Mouse (Mus musculus) natural killer cell, adult 2 months (primary cell): ENCODE data around the gene Cxcl12.

ENCODE experiments used
- DNase-seq, 2 experiments: peaks; one replicate each; pipeline ENCODE4 v3.0.0; 2022; ENCODE audit warnings: low spot score in 2 of 2

The Cxcl12 gene

DNA sequence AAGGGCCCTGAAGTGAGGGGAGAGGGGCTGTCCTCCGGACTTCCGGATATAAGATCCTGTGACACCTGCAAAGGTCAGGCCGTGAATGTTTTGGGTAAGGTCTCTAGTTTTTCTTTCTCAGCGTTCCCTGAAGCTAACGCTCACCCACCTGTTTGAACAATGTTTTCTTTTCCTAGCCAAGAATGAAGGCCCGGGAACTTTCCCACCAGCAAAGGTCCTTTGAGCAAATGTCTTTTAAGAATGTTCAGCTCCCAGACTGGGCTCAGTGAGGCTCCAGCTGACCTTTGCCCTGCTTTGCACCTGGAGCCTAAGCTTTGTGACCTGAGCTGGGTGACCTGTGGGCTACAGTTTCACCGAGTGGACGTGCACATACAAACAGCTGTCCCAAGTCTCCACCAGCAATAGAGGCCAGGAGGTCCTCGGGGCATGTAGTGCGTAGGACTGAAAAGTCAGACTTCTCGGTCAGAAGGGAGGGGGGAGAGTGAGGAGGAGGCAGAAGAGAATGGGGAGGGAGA is 52.6 kb downstream of the Cxcl12 start:
- no peak for DNase-seq
